ENCODE assay signal across 28 mouse cellular contexts in genomic region chr15:17356586-17356985, GRCm38 (mm10).
A peak's percentile ranks its signal among the peaks of the same experiment; 100 is the strongest.
DNase-seq lines count a peak whose midpoint lies in the region; ATAC-seq and TF ChIP-seq lines count a peak whose summit lies in the region.
"Had no signal": no experiment of that assay in that cellular context is flagged by ENCODE, and none has a peak within 500 bp of the region (broad histone marks: within the 10 kb centered on the region; RNA-seq: fewer than 3 reads in every experiment).

No protein-coding gene starts in this region.

- no peaks in the 10 kb centered on the region for H3K36me3 ChIP-seq in hindbrain, embryonic 12.5 days
- no peaks in the 10 kb centered on the region for H3K36me3 ChIP-seq in hindbrain, embryonic 14.5 days (replicated peaks; ENCODE audit: control insufficient read depth, insufficient read depth)
- H3K36me3 ChIP-seq in midbrain, embryonic 13.5 days: no peaks in the 10 kb centered on the region
- H3K36me3 ChIP-seq in midbrain, embryonic 16.5 days (ENCODE audit: control insufficient read depth, insufficient read depth, low read length): no peaks in the 10 kb centered on the region
- H3K36me3 ChIP-seq: embryonic facial prominence, embryonic 10.5 days; embryonic facial prominence, embryonic 13.5 days; heart, embryonic 10.5 days; heart, embryonic 13.5 days had no signal

- H3K4me3 ChIP-seq in hindbrain, embryonic 12.5 days: no peak overlapping the region
- H3K4me3 ChIP-seq in hindbrain, embryonic 14.5 days (replicated peaks; ENCODE audit: low read length): no peak overlapping the region
- H3K4me3 ChIP-seq in midbrain, embryonic 13.5 days (replicated peaks): no peak overlapping the region
- H3K4me3 ChIP-seq in midbrain, embryonic 16.5 days (ENCODE audit: low read depth, low read length): no peak overlapping the region
- H3K4me3 ChIP-seq: embryonic facial prominence, embryonic 10.5 days; embryonic facial prominence, embryonic 13.5 days; erythroblast, embryonic 14.5 days; forebrain, embryonic 13.5 days; gastrocnemius, adult 2 months; heart, embryonic 10.5 days; heart, embryonic 13.5 days had no signal

- no peak overlapping the region for H3K4me2 ChIP-seq in hindbrain, embryonic 12.5 days (replicated peaks)
- H3K4me2 ChIP-seq in hindbrain, embryonic 14.5 days (replicated peaks): no peak overlapping the region
- no peak overlapping the region for H3K4me2 ChIP-seq in midbrain, embryonic 13.5 days (replicated peaks)
- no peak overlapping the region for H3K4me2 ChIP-seq in midbrain, embryonic 16.5 days (ENCODE audit: low read length)
- H3K4me2 ChIP-seq: embryonic facial prominence, embryonic 13.5 days; forebrain, embryonic 13.5 days; heart, embryonic 13.5 days had no signal

- TF ChIP-seq CTCF in brain, embryonic 14.5 days (IDR thresholded peaks at IDR 0.05; ENCODE audit: borderline replicate concordance, extremely low read depth, insufficient read depth, insufficient read length): no peak

- ATAC-seq in hindbrain, embryonic 12.5 days (ENCODE audit: low FRiP score): peak; percentile 61; the same call in 1 of the 2 replicates
- ATAC-seq in hindbrain, embryonic 14.5 days (ENCODE audit: low FRiP score): no peak
- 0 out of 2 replicates have a peak, but pooled peaks have one; percentile 53 for ATAC-seq in midbrain, embryonic 13.5 days
- ATAC-seq in midbrain, embryonic 16.5 days: no peak
- ATAC-seq: CD4-positive, CD25-positive, alpha-beta regulatory T cell, adult 4 months; inflammation-experienced regulatory T-cells, adult 6 months; intestine, embryonic 16.5 days had no signal

- peaks cover 4% of the 10 kb centered on the region; the same call in 1 of the 2 replicates for H3K4me1 ChIP-seq in hindbrain, embryonic 12.5 days
- no peaks in the 10 kb centered on the region for H3K4me1 ChIP-seq in hindbrain, embryonic 14.5 days (replicated peaks; ENCODE audit: control insufficient read depth, insufficient read depth, low read length)
- H3K4me1 ChIP-seq in midbrain, embryonic 13.5 days (replicated peaks): 0 out of 2 replicates have a peak, but pooled peaks cover 5% of the 10 kb centered on the region
- H3K4me1 ChIP-seq in midbrain, embryonic 16.5 days (ENCODE audit: control insufficient read depth, insufficient read depth, low read length): peaks cover 2% of the 10 kb centered on the region; the same call in 1 of the 2 replicates
- H3K4me1 ChIP-seq: embryonic facial prominence, embryonic 10.5 days; embryonic facial prominence, embryonic 13.5 days; forebrain, embryonic 13.5 days; heart, embryonic 10.5 days; heart, embryonic 13.5 days had no signal

- H3K27me3 ChIP-seq in hindbrain, embryonic 12.5 days: no peaks in the 10 kb centered on the region
- no peaks in the 10 kb centered on the region for H3K27me3 ChIP-seq in hindbrain, embryonic 14.5 days (ENCODE audit: control insufficient read depth, insufficient read depth, low read length)
- no peaks in the 10 kb centered on the region for H3K27me3 ChIP-seq in midbrain, embryonic 13.5 days
- no peaks in the 10 kb centered on the region for H3K27me3 ChIP-seq in midbrain, embryonic 16.5 days (ENCODE audit: control insufficient read depth, insufficient read depth, low read depth, low read length)
- H3K27me3 ChIP-seq: embryonic facial prominence, embryonic 13.5 days; forebrain, embryonic 13.5 days; heart, embryonic 13.5 days had no signal

- DNase-seq in heart, adult 11 months: peak; percentile 30
- no peak for DNase-seq in heart, adult 8-10 months (ENCODE audit: low spot score)
- DNase-seq in hindbrain, embryonic 14.5 days (ENCODE audit: low spot score): no peak
- peak; percentile 17 for DNase-seq in brain, embryonic 14.5 days (ENCODE audit: low read depth)
- DNase-seq in frontal cortex, postnatal 25 days (ENCODE audit: low spot score in 2 of 2): no peak
- DNase-seq: adrenal gland, adult 2 months; adrenal gland, postnatal 14 days; cerebellum, adult 11-12 months; cerebellum, adult 8-10 months; cerebellum, postnatal 36 days; gastrocnemius, adult 2 months; gastrocnemius, postnatal 14 days; heart, adult 18-20 months; heart, postnatal 14 days; heart, postnatal 4 days had no signal

- no peak overlapping the region for H3K27ac ChIP-seq in hindbrain, embryonic 12.5 days
- no peak overlapping the region for H3K27ac ChIP-seq in hindbrain, embryonic 14.5 days
- 0 out of 2 replicates have a peak overlapping the region, but pooled peaks have one; percentile 4 for H3K27ac ChIP-seq in midbrain, embryonic 13.5 days
- no peak overlapping the region for H3K27ac ChIP-seq in midbrain, embryonic 16.5 days (ENCODE audit: low read length)
- H3K27ac ChIP-seq: embryonic facial prominence, embryonic 10.5 days; embryonic facial prominence, embryonic 13.5 days; forebrain, embryonic 13.5 days; gastrocnemius, adult 2 months; heart, embryonic 10.5 days; heart, embryonic 13.5 days; hindbrain, postnatal 0 days had no signal

- no peak for TF ChIP-seq POLR2A in brain, embryonic 14.5 days (IDR thresholded peaks at IDR 0.05; ENCODE audit: borderline replicate concordance, extremely low read depth, insufficient read depth, insufficient read length, poor library complexity, severe bottlenecking)

- H3K9me3 ChIP-seq in hindbrain, embryonic 12.5 days (replicated peaks): no peaks in the 10 kb centered on the region
- no peaks in the 10 kb centered on the region for H3K9me3 ChIP-seq in hindbrain, embryonic 14.5 days (ENCODE audit: control insufficient read depth, low read length)
- H3K9me3 ChIP-seq in midbrain, embryonic 13.5 days: no peaks in the 10 kb centered on the region
- H3K9me3 ChIP-seq in midbrain, embryonic 16.5 days (replicated peaks; ENCODE audit: control insufficient read depth, low read length, poor library complexity, severe bottlenecking): no peaks in the 10 kb centered on the region
- H3K9me3 ChIP-seq: embryonic facial prominence, embryonic 10.5 days; embryonic facial prominence, embryonic 13.5 days; forebrain, embryonic 13.5 days; heart, embryonic 10.5 days; heart, embryonic 13.5 days had no signal

- H3K9ac ChIP-seq in hindbrain, embryonic 12.5 days: no peak overlapping the region
- no peak overlapping the region for H3K9ac ChIP-seq in hindbrain, embryonic 14.5 days
- H3K9ac ChIP-seq in midbrain, embryonic 13.5 days (replicated peaks): no peak overlapping the region
- no peak overlapping the region for H3K9ac ChIP-seq in midbrain, embryonic 16.5 days (ENCODE audit: low read depth, low read length)
- H3K9ac ChIP-seq: embryonic facial prominence, embryonic 13.5 days; forebrain, embryonic 13.5 days; heart, embryonic 13.5 days had no signal

Comparison
In these comparisons a context has a peak if more than half of its experiments do, and no peak if none do; other contexts are left out.
1. DNase-seq: peak in heart, adult 11 months (single experiment) and brain, embryonic 14.5 days (single experiment); none in heart, adult 8-10 months (single experiment), hindbrain, embryonic 14.5 days (single experiment) and frontal cortex, postnatal 25 days (0 of 2).
2. ATAC-seq: peak in hindbrain, embryonic 12.5 days (single experiment) and midbrain, embryonic 13.5 days (single experiment); none in hindbrain, embryonic 14.5 days (single experiment) and midbrain, embryonic 16.5 days (single experiment).